Mouse (Mus musculus) Patski (cell line): Measurements from ENCODE around the gene Pdik1l. TPM values are rescaled to one million over a fixed set of nuclear protein-coding genes. Genes with fewer than 3 reads are reported as not detected.

ENCODE experiments used
- ATAC-seq: fragments of 100-300 bp; one replicate; pipeline ENCODE4 v1.8.0; 2021
- CTCF ChIA-PET: fragments of 350-600 bp; sonication (Branson Sonifier 250); formaldehyde crosslinking; loops from one replicate; lab custom pipeline; 2022; ENCODE audit warnings: inconsistent platforms; lab: Charles Lee
- POLR2A ChIA-PET: fragments of 350-600 bp; sonication (Branson Sonifier 250); formaldehyde crosslinking; loops from one replicate; lab custom pipeline; 2022; ENCODE audit warnings: antibody characterized with exemption, inconsistent platforms; lab: Charles Lee
- DNase-seq: peaks from one replicate; pipeline ENCODE4 v3.0.0-alpha.2; 2011; ENCODE audit warnings: low read depth, low spot score
- H3K27me3 ChIP-seq: fragments of 371-371 bp; one replicate; pipeline ENCODE4 v1.5.1; 2021
- CTCF ChIP-seq: fragments of 100-300 bp; IDR thresholded peaks from one replicate; pipeline ENCODE4 v1.5.1; 2021
- in situ Hi-C: fragments of 300-500 bp; cut with MboI; formaldehyde crosslinking; loops from 3 replicates; pipeline ENCODE4 v1.11.1; 2018; ENCODE audit warnings: low pct_unique_long_range_greater_than_20kb, mixed read lengths
- polyA plus RNA-seq: library from polyadenylated mRNA; unstranded; gene quantifications from one replicate; pipeline ENCODE4 v1.2.3, GENCODE M21; 2021

Gene Pdik1l
- polyA plus RNA-seq, 1 experiment from 2014 or later = 8.7 TPM

DNA sequence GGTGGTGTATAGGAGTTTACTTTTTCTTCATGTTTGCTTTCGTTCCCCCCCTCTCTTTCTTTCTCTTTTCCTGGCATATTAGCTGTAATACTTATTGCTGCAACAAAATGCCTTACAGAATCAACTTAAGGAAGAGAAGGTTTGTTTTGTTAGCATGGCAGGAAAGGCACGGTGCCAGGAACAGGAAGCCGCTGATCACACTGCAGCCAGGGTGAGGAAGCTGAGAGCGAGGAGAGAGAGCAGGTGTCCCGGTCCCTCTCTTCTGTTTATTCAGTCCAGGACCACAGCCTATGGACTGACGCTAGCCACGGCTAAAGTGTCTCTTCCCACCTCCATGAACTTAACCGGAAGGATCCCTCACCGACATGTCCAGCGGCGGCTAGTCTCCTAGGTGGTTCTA, 29.3 kb downstream of the Pdik1l start:
- POLR2A ChIA-PET = no interaction called here
- CTCF ChIA-PET = no interaction called here
- in situ Hi-C loops = loop anchor here (5.0 kb wide), 1 partner anchor 129 kb away; no protein-coding TSS in a partner anchor
- no peak for DNase-seq
- no peaks in the 10 kb centered on the region for H3K27me3 ChIP-seq
- no peak for TF ChIP-seq CTCF
- no peak for ATAC-seq

GRCm38 (mm10) chr4:134257198-134258009, 30.3 kb downstream of the Pdik1l start:
- no peaks in the 10 kb centered on the region for H3K27me3 ChIP-seq
- no peak for ATAC-seq
- no peak for DNase-seq
- TF ChIP-seq CTCF = no peak
- in situ Hi-C loops = loop anchor here (5.0 kb wide), 1 partner anchor 130 kb away; no protein-coding TSS in a partner anchor
- POLR2A ChIA-PET = interaction anchor here (0.6 to 0.7 kb wide), 2 partner anchors 83 to 129 kb away, joined by 3 read pairs; partner anchors contain the start of gene Sh3bgrl3
- CTCF ChIA-PET = no interaction called here

- TF ChIP-seq CTCF = no peak
- H3K27me3 ChIP-seq = peaks cover 7% of the 10 kb centered on the region
- POLR2A ChIA-PET = no interaction called here
- CTCF ChIA-PET = no interaction called here
- in situ Hi-C loops = loop anchor here (5.0 kb wide), 1 partner anchor 131 kb away; no protein-coding TSS in a partner anchor
- DNase-seq = no peak
- no peak for ATAC-seq
Measured at GRCm38 (mm10) chr4:134256407-134257197, 31.1 kb downstream of the Pdik1l start.

GRCm38 (mm10) chr4:134255854-134256253, 31.8 kb downstream of the Pdik1l start:
- peaks cover 11% of the 10 kb centered on the region for H3K27me3 ChIP-seq
- in situ Hi-C loops = loop anchor here (5.0 kb wide), 1 partner anchor 131 kb away; no protein-coding TSS in a partner anchor
- ChIA-PET POLR2A (no interaction called here), CTCF (no interaction called here)
- no peak for ATAC-seq
- no peak for DNase-seq
- TF ChIP-seq CTCF = no peak

DNA sequence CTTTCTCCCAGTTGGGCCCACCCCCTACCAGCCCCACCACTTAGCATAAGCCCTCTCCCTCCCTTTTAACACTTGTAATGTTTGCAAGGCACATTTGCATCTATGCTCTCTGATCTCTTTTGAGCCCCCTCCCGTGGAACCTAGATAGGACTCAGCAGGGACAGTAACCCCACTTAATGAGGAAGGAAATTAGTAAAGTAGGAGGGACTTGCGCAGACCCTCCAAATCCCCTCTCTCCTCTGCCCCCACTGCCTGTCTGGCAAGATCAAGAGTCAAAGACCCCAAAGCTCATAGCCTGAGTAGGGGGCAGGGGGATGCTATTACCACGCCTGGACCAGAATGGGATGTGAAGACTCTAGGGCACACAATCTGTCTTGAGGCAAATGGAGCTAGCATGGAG, 32.9 kb downstream of the Pdik1l start:
- in situ Hi-C loops = loop anchor here (5.0 kb wide), 1 partner anchor 132 kb away; no protein-coding TSS in a partner anchor
- POLR2A ChIA-PET = no interaction called here
- no peak for TF ChIP-seq CTCF
- H3K27me3 ChIP-seq = peaks cover 21% of the 10 kb centered on the region
- CTCF ChIA-PET = no interaction called here
- no peak for ATAC-seq
- DNase-seq = no peak

DNA sequence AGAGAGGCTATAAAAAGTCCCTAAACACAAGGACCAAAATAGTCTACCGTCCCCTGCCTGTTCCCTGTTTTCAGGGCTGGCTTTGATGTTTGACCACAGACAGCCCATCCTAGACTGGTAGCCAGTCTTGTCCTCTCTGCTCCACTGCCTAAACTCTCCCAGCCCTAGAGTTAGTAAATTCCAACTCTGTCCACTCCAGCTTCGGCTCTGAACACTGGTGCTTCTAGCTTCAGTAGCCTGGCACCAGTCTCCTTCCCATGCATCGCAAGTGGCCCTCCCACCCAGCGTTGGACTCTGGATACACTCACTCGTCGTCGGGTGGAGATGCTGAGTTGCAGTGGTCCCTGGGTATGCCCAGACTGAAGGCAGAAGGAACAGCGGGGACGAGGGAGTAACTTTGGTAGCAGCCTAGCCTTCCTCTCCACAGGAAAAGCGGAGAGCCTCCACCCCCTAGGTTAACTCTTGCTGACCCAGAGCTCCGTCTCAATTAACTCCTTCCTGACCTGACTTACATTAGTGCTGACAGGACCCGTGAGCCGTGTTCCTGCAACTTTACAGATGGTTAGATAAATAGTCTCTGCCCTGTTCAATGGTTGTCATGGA, 33.9 kb downstream of the Pdik1l start, which contains the start of gene Grrp1:
Gene Grrp1, minus strand, starts transcription at position 385 of the 603 bp plus-strand sequence.
- CTCF ChIA-PET = no interaction called here
- no peak for DNase-seq
- in situ Hi-C loops = no loop called here
- TF ChIP-seq CTCF = no peak
- H3K27me3 ChIP-seq = peaks cover 21% of the 10 kb centered on the region
- POLR2A ChIA-PET = no interaction called here
- no peak for ATAC-seq

DNA sequence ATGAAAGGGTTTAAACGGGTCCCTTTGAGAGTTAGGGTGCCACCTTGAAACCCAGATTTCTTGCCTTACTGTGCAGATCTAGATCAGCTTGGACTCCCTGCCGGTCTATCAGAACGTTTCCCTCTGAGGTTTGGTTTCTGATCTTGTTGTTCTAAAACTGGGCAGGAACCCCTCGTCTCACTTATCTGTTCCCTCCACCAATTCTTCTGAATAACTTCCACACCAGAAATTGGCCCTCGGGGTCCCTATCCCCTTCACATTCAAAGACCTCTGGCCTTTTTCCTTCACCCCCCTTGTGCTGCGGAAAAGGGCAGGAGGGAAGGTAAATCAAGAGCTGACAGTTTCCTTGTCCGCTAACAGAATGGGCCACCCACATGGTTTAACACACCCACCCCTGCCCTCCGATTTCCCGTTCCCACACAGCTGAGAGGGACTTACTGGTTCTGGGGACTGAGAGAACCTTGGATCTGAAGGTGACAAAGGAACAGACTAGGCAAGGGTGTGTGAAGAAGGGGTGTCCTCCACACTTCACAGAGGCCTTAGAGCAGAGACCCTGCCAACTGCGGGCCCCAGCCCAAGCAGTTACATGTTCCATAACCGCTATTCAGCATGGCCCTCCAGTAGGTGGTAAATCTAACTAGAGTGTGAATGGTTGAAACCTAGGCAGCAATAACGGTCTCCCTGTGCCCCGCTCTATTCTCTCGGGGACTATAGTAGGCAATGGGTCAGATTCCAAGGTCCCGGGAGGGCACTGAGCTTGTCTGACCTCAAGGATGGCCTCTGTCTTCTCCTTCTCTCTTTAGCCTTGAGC, 34.6 kb downstream of the Pdik1l start:
- peaks cover 21% of the 10 kb centered on the region for H3K27me3 ChIP-seq
- no peak for TF ChIP-seq CTCF

GRCm38 (mm10) chr4:134252131-134252910, 35.4 kb downstream of the Pdik1l start:
- in situ Hi-C loops = no loop called here
- ChIA-PET POLR2A (no interaction called here), CTCF (no interaction called here)
- TF ChIP-seq CTCF = no peak
- DNase-seq (no peak), ATAC-seq (no peak)
- peaks cover 21% of the 10 kb centered on the region for H3K27me3 ChIP-seq

More for the DNA sequence above, 34.6 kb downstream of the Pdik1l start:
- CTCF ChIA-PET = no interaction called here
- no peak for ATAC-seq
- POLR2A ChIA-PET = no interaction called here
- no peak for DNase-seq
- in situ Hi-C loops = no loop called here
